In the genomic region with DNA sequence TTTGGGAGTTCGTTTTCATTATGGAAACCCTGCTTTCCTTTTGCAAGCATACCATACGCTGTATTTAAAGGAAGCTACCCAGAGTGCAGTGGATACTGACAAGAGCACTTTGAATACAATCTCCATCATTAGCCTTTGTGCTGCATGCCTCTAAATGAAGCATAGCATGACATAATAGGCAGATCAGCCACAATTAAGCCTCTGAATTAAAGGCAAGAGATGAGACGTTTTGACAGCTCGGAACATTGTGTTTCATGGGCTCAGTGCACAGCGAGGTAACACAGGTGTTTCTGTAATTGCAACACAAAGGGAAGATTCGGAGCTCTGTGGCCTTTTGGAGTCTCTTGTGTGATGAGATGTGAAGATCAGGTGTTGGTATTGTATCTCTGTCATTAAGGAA, we compare ENCODE assay signal across 37 mouse cellular contexts. TPM values are rescaled to one million over a fixed set of nuclear protein-coding genes. Genes with fewer than 3 reads are reported as not detected.
"Had no signal": no experiment of that assay in that cellular context is flagged by ENCODE, and none has a peak within 500 bp of the region (broad histone marks: within the 10 kb centered on the region; RNA-seq: fewer than 3 reads in every experiment).

No protein-coding gene starts in this region.

- DNase-seq: cerebellum, adult 8-10 months; cerebellum, adult 9-10 months; cerebellum, adult 9-11 months; cerebellum, postnatal 10 days; cerebellum, postnatal 14 days; cerebellum, postnatal 25 days; cerebellum, postnatal 36 days; embryo, embryonic 11 days; forebrain, postnatal 0 days; gastrocnemius, adult 2 months; gastrocnemius, postnatal 10 days; gastrocnemius, postnatal 14 days; gastrocnemius, postnatal 25 days; gastrocnemius, postnatal 36 days; heart, adult 11 months; heart, adult 18-20 months; heart, adult 2 months had no signal

RNA-seq across cellular contexts. Expression of gene A730009L09Rik, which starts 41.5 kb away (rescaled TPM):
- total RNA-seq: common myeloid progenitor, adult 5-6 weeks; forebrain, postnatal 0 days; gastrocnemius, adult 18-20 months; gastrocnemius, adult 2 months; gastrocnemius, adult 8-10 months; gastrocnemius, postnatal 10 days; gastrocnemius, postnatal 14 days; gastrocnemius, postnatal 25 days; gastrocnemius, postnatal 36 days; gastrocnemius, postnatal 4 days; granulocyte monocyte progenitor cell, adult 5-6 weeks; heart, adult 18-20 months; heart, adult 2 months had no signal
- polyA plus RNA-seq: embryonic facial prominence, embryonic 10.5 days; embryonic facial prominence, embryonic 11.5 days; embryonic facial prominence, embryonic 12.5 days; embryonic facial prominence, embryonic 13.5 days; embryonic facial prominence, embryonic 14.5 days; embryonic facial prominence, embryonic 15.5 days; erythroblast, embryonic 14.5 days; forebrain, embryonic 10.5 days; forebrain, embryonic 11.5 days; forebrain, embryonic 12.5 days; forebrain, embryonic 13.5 days; forebrain, embryonic 14.5 days; forebrain, embryonic 15.5 days; forebrain, embryonic 16.5 days; gonadal fat pad, adult 2 months; heart, adult 2 months had no signal
